Mouse (Mus musculus): ENCODE results near the gene Tpt1.
"Not testable (repeated sequence)": the region's sequence is repeated elsewhere in the genome, so short reads cannot be mapped to it uniquely, and the experiment has no call there.

Gene Tpt1

GRCm38 (mm10) chr14:75844867-75845697, at the start of gene Tpt1:
TSS of gene Tpt1 (plus strand) at chr14:75845093.
- DNase-seq (ENCODE audit: low read depth, low spot score): peak; percentile 95

DNA sequence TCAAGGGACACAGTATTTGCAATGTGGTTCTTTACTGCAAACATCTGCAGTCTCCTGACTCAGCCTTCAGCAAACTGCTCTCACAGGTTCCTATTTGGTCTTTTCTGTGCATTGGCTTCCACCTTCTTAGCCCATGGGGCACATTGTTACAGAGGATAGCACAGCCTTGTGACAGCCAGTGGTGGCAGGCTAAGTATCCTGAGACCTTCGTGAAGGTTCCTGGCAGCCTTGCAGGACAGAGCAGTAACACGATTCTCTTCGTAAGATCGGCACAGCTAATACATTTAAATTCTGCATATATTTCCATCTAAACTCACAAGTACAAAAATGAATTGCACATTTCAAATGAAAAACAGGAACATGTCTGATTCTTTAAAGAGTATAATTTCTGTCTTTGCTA, 49.0 kb upstream of the Tpt1 start:
- no peak for DNase-seq (ENCODE audit: low read depth, low spot score)

DNA sequence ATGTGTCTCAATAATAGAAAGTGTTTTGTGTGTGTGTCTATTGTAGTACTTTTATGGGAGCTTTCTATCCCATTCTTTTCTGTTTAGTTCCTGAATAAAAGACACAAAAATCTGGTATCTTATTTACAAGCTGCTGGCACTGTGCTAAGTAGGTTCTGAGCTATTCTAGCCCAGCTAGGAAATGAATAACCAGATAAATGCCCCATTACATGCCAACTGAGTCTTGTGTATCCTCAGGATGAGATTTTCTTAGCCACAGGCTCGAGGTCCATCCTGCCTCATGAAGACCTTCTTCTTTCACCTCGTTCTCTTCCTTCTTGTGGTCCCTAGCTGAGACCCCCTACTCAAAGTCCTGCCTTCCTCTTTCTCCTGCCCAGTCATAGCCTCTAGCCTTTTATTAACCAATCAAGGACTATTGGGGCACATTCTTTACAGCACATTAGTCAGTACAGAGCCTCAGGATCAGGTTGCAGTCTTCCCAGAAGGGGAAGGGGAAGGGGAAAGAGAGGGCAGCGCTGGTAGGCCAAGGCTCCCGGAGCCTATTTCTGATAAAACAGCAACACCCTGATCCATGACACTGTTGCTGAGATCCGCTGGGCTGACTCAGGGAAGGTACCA, 47.0 kb upstream of the Tpt1 start:
- DNase-seq (ENCODE audit: low read depth, low spot score): peak; percentile 43

DNA sequence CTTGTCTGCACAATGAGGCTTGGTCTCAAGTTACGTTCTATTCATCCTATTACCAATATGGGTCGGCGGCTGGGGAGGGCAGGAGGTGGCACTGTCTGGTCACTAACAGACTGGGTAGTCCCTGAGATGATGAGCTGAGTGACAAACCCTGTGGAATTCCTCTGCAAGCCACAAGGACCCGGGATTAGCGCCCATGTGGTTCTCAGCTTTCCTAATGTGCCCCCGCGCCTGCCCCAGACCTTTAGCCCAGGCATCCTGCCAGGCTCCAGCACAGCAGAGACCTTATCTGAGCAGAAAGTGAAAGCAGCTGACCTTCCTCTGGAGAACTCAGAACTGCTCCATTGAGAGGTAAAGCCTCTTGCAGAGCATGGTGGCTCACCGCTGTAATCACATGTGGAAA, 37.1 kb upstream of the Tpt1 start:
- DNase-seq (ENCODE audit: low read depth, low spot score): no peak

- DNase-seq (ENCODE audit: low read depth, low spot score): no peak
Measured at GRCm38 (mm10) chr14:75809931-75810330, 35.0 kb upstream of the Tpt1 start.

DNA sequence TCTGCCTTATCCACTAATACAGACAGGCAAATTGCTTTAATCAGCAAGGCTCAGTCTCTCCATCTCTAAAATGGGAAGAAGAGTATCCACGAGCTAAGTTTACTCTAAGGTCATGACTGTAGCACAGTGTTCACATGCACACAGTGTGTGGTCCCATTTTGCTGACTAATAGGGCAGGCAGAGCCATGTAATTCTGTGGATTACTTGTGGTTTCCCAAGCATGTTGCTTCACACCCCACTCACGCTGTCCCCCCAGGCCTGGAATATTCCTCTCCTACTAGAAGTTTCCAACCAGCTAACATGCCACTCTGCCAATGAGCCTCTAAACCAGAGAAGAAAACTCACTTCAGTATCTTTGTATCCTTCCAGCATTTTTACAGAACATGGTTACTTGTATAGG, 26.4 kb upstream of the Tpt1 start:
- no peak for DNase-seq (ENCODE audit: low read depth, low spot score)

GRCm38 (mm10) chr14:75819341-75819740, 25.6 kb upstream of the Tpt1 start:
- no peak for DNase-seq (ENCODE audit: low read depth, low spot score)

DNA sequence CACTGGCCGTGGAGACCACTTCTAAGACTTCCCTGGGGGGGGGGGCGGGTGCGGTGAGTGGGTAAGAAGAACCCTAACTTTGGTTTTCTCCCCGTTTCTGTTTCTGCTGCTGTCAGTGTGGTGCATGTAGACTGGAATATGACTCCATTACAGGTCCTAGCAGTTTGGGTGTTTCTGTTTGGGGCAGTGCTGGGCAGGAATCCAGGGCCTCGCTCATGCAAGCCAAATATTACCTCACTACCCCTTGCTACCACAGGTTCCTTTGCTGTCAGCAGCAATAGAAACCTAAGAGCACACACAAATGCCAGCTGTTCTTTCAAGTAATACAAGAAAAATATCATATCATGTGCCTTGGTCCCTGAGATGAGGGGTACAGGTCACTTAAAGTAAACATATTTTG, 24.9 kb upstream of the Tpt1 start:
- no peak for DNase-seq (ENCODE audit: low read depth, low spot score)

DNA sequence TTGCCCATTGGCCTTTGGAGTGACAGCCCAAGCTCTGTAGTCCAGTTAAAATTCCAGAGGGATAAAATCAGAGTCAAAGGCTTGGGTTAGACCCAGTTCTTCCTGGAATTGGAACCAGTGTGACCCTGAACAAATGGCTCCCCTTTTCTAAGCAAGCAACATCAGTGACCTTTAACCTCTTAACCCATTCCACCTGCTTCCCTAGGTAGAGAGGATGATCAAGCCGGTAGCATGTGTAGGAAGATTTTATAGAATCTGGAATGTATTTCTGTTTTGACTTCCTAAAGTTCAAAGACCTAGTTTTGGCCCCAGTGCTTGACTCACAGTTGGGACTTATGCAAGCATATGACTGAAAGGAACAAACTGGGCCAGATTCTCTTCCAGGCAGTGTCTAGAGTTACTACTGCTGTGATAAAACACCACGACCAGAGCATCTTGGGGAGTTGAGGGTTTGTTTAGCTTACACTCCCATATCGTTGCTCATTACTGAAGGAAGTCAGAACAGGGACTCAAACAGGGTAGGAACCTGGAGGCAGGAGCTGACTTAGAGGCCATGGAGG, 18.0 kb upstream of the Tpt1 start:
- no peak for DNase-seq (ENCODE audit: low read depth, low spot score)

DNA sequence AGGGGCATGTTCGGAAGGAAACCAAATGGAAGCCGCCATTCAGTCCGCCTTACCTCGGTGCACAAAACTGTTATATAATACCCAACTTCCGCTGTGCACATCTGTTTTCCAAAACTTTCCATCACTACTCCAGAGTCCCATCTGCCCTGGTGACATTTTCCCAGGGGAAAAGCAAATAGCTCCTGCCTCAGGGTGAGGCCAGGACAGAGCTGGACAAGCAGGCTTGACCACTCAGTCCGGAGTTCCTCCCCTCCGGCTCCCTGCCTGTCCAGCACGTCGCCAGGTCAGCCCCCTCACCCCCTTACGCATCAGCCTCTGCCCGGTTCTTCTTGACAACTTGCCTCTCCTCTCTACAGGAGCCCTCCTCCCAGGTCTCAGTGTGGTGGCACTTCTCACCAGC, 16.7 kb upstream of the Tpt1 start:
- DNase-seq (ENCODE audit: low read depth, low spot score): no peak

DNA sequence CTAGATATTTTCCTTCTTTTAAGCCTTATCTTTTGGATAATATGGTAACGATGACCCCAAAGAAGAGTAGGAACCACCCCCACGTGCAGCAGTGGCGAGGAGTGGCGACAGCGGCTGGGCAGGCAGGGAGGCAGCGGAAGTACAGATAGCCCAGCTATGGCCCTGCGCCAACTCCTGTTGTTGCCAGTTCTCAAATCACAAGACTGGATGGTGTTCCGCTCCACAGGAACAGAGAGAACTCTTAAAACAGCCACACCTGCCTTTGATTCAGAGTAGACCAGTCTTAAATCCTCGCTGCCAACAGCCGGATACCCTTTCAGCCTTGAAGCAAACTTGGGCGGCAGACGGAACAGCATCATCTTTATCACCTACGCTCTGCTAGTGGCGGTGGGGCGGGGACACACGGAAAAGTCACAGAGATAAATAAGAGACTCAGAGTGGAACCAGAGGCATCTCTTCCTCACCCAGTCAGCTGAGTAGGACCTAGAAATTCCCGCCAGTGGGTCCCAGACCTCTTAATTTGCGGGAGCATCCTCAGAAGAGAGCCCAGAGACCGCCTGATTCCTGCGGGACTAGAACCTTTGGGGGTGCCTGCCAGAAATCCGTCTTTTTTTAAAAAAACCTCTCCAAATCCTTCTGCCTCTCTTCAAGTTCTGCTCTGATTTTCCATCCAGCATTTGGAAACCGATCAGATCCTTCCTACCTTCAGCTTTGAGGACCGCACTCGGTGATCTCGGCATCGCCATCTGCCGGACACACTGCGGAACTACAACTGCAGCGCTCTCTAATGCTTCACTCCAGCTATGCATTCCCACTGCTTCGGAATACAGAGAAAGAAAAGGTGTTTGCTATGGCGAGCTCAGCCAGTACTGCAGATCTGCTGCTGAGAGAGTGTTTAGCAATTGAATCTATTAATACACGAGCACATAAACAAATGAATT, 15.8 kb upstream of the Tpt1 start:
- peak; percentile 76 for DNase-seq (ENCODE audit: low read depth, low spot score)

DNA sequence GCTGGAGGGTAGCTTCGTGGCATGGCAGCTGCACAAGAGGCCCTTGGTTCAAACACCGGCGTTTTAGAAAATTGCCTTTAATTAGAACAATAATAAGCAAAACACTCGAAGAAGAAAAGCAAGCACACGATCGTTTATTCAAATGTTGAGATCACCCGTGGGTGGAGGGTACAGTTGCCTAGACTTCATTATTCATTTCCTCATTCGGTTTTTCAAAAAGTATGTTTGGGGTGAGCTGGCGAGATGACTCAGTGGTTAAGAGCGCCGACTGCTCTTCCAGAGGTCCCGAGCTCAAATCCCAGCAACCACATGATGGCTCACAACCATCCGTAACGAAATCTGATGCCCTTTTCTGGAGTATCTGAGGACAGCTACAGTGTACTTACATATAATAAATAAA, 15.1 kb upstream of the Tpt1 start:
- not testable (repeated sequence) for DNase-seq (ENCODE audit: low read depth, low spot score)

DNA sequence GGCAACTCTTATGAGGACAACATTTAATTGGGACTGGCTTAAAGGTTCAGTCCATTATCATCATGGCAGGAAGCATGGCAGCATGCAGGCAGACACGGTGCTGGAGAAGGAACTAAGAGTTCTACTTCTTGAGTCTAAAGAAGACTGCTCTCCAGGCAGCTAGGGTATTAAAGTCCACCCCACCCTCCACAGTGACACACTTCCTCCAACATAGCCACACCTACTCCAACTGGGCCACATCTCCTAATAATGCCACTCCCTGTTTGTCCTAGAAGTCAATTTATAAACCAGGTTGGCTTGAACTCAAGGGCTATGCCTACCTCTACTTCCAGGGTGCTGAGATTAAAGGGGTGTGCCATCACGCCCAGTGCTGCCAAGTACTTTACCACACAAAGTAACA, 12.9 kb upstream of the Tpt1 start:
- DNase-seq (ENCODE audit: low read depth, low spot score): no peak

GRCm38 (mm10) chr14:75832982-75833381, 11.9 kb upstream of the Tpt1 start:
- DNase-seq (ENCODE audit: low read depth, low spot score): no peak

- DNase-seq (ENCODE audit: low read depth, low spot score): no peak
Measured at GRCm38 (mm10) chr14:75833546-75834250, 11.2 kb upstream of the Tpt1 start.

- DNase-seq (ENCODE audit: low read depth, low spot score): peak; percentile 81
Measured at GRCm38 (mm10) chr14:75834251-75834738, 10.6 kb upstream of the Tpt1 start.

DNA sequence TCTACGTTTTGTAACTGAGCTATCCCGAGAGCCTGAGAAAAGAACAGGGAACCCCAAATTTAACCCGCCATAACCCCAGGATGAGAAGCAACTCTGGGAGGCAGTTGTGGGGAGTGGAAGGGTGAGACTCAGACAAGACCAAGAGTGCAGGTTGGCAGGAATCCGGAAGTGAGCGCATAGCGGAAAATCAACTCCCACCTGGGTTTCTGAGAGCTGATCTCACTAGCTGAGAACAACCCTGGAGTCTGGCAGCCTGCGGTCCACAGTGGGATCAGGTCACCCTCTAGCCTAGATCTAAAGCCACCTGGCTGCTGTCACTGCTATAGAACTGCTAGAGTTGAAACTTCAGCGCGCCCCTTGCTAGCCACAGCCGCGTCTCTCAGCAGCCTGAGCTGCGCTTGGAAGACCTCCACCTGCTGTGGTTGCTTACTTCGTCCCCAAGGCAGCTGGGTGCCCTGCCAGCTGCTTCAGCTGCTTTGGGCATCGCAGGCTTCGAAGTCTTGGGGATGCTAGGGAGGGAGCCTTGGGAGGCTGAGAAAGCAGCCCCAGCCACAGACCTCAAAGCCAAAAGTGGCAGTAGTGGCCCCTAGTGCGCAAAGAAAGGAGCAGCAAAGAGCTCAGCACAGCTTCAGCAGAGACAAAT, 10.0 kb upstream of the Tpt1 start:
- DNase-seq (ENCODE audit: low read depth, low spot score): no peak

DNA sequence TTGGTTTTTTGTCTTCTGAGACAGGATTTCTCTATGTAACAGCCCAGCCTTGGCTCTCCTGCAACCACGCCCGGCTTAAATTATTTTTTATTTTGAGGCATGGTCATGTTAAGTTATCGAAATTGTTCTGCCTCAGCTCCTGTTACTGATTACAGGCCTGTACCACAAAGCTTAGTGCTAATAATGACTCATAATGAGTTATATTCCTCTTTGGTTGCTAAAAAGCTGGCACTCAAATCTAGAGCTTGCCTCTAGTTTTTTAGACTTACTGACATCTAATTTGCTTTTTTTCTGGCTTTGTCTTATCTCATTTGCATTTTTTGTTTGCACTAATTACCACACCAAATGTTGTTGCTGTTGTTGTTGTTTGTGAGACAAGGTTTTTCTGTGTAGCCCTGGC, 8.3 kb upstream of the Tpt1 start:
- DNase-seq (ENCODE audit: low read depth, low spot score): no peak

DNA sequence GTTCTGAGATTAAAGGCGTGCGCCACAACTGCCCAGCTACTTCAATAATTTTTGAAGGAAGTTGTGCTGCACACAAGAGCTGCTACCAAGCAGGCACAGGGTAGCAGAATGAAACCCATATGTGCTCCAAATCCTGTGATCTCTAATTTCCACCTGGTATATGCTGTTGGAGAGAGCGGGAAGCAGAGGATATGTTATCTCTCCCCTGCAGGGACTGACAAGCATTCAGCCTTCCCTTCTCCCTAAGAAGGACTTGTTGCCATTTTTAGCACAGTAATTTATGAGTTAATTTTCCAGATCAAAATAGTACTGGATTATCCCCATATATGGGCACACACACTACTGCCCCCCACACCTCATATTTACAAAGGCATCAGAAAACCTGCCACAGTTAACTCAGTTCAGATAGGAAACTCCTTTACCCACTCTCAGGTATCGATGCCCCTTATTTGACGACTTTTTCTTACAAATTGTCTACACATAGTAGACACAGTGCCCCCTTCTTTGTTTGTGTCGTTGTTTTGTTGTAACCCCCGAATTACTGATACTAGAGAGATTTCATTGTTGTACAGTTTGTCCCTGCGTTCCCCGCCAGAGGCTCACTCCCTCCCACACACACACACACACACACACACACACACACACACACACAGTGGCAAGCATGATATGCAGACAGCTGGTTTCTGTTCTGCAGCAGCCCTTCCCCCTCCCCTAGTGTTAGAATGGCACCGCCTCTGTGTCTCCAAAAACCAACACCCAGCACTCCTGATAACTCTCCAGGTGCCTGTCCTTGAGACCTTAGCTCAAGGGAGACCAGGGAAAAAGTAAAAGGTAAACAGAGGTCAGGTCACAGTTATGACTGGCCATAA, 7.6 kb upstream of the Tpt1 start:
- DNase-seq (ENCODE audit: low read depth, low spot score): no peak

- DNase-seq (ENCODE audit: low read depth, low spot score): not testable (repeated sequence)
Measured at GRCm38 (mm10) chr14:75841758-75842157, 3.1 kb upstream of the Tpt1 start.

All from embryo, embryonic 11.5 days (tissue).